Mouse (Mus musculus): ENCODE results near the gene Specc1.

- TF ChIP-seq EP300 (IDR thresholded peaks at IDR 0.05; ENCODE audit: low read length) = no peak
- no peak for TF ChIP-seq NELFE (IDR thresholded peaks at IDR 0.05; ENCODE audit: low read depth, low read length)
- no peak for TF ChIP-seq HCFC1 (IDR thresholded peaks at IDR 0.05; ENCODE audit: low read depth, low read length)
- peak in 1 of 2 experiments; percentile 45; a peak in 2 of 4 replicates for TF ChIP-seq CTCF (conservative IDR thresholded peaks at IDR 0.05 in 1 of 2, IDR thresholded peaks at IDR 0.05 in 1 of 2; ENCODE audit: low read depth in 2 of 2, low read length in 2 of 2)
- no peak for TF ChIP-seq MEF2A (IDR thresholded peaks at IDR 0.05; ENCODE audit: borderline replicate concordance, low read depth, low read length)
- TF ChIP-seq RAD21 (IDR thresholded peaks at IDR 0.05; ENCODE audit: low read depth, low read length) = peak; percentile 25
- no peak for TF ChIP-seq USF1 (IDR thresholded peaks at IDR 0.05; ENCODE audit: low read depth, low read length)
- no peak for TF ChIP-seq KAT2A (IDR thresholded peaks at IDR 0.05; ENCODE audit: insufficient replicate concordance, low read length)
- TF ChIP-seq UBTF (IDR thresholded peaks at IDR 0.05; ENCODE audit: low read depth, low read length) = no peak
- no peak for TF ChIP-seq POLR2A (IDR thresholded peaks at IDR 0.05; ENCODE audit: low read depth, low read length)
- TF ChIP-seq ZNF384 (IDR thresholded peaks at IDR 0.05; ENCODE audit: low read depth, low read length) = no peak
- TF ChIP-seq NRF1 (IDR thresholded peaks at IDR 0.05; ENCODE audit: low read depth, low read length) = no peak
Observed at GRCm38 (mm10) chr11:62045964-62046363, 89.4 kb downstream of the Specc1 start.

All from CH12.LX (cell line).